Mouse (Mus musculus) spleen, adult 2 months (tissue): ENCODE results near the gene Fancd2. TPM values are rescaled to one million over a fixed set of nuclear protein-coding genes. Genes with fewer than 3 reads are reported as not detected.
A peak's percentile ranks its signal among the peaks of the same experiment; 100 is the strongest.

ENCODE experiments used
- DNase-seq, 2 experiments: peaks; one replicate each; pipeline versions ENCODE4 v3.0.0 to v3.0.0-alpha.2; 2012 to 2021; ENCODE audit warnings: low spot score in 2 of 2, low read depth in 1 of 2
- H3K27ac ChIP-seq: fragments of 200-500 bp; 2 replicates; pipeline ENCODE4 v1.5.1; 2012; ENCODE audit warnings: low read length, inconsistent platforms; ENCODE audit not compliant: insufficient read depth
- H3K27me3 ChIP-seq: fragments of 200-500 bp; 2 replicates; pipeline ENCODE4 v1.6.1; 2012; ENCODE audit warnings: mild to moderate bottlenecking, moderate library complexity, low read length, inconsistent platforms; ENCODE audit not compliant: control insufficient read depth, insufficient read depth
- H3K36me3 ChIP-seq: fragments of 200-500 bp; 2 replicates; pipeline ENCODE4 v1.6.1; 2012; ENCODE audit warnings: mild to moderate bottlenecking, low read length, inconsistent platforms; ENCODE audit not compliant: control insufficient read depth, insufficient read depth
- H3K4me1 ChIP-seq: fragments of 200-500 bp; 2 replicates; pipeline ENCODE4 v1.6.1; 2011; ENCODE audit warnings: inconsistent platforms; ENCODE audit not compliant: control insufficient read depth, insufficient read depth, insufficient read length
- H3K4me3 ChIP-seq: fragments of 200-500 bp; 2 replicates; pipeline ENCODE4 v1.5.1; 2011; ENCODE audit warnings: mild to moderate bottlenecking, inconsistent platforms; ENCODE audit not compliant: insufficient read depth, insufficient read length; ENCODE audit errors: extremely low read depth
- CTCF ChIP-seq: fragments of 200-500 bp; IDR thresholded peaks from 2 replicates; pipeline ENCODE4 v1.5.1; 2011; ENCODE audit warnings: mild to moderate bottlenecking, inconsistent platforms; ENCODE audit not compliant: insufficient read depth, insufficient read length, insufficient replicate concordance; ENCODE audit errors: extremely low read depth
- POLR2A ChIP-seq: fragments of 200-500 bp; IDR thresholded peaks from 2 replicates; pipeline ENCODE4 v1.6.1; 2011; ENCODE audit warnings: low read depth, low read length, inconsistent platforms
- WGBS: fragments of 180-500 bp; shearing (Covaris S2); methylation state at CpG from one replicate; pipeline ENCODE4 v1.1.7; 2018; 5-methylcytosine and 5-hydroxymethylcytosine counted together
- polyA plus RNA-seq: library from polyadenylated mRNA; depleted of rRNA; stranded (reverse); fragments of >200 nt; gene quantifications from 2 replicates; pipeline ENCODE4 v1.2.3, GENCODE M21; 2012

Gene Fancd2
- polyA plus RNA-seq, 1 experiment = 2.8 TPM

GRCm38 (mm10) chr6:113623386-113623785, 91.9 kb downstream of the Fancd2 start:
- Histone ChIP-seq H3K27me3 (no peaks in the 10 kb centered on the region), H3K4me3 (peak overlapping the region; percentile 49), H3K36me3 (peaks cover 3% of the 10 kb centered on the region; the same call in 1 of the 2 replicates), H3K4me1 (peaks cover 9% of the 10 kb centered on the region; the same call in 1 of the 2 replicates), H3K27ac (no peak overlapping the region)
- WGBS = 38% methylated on average over 5 of the region's 5 CpGs
- no peak for TF ChIP-seq CTCF
- DNase-seq = no peak

DNA sequence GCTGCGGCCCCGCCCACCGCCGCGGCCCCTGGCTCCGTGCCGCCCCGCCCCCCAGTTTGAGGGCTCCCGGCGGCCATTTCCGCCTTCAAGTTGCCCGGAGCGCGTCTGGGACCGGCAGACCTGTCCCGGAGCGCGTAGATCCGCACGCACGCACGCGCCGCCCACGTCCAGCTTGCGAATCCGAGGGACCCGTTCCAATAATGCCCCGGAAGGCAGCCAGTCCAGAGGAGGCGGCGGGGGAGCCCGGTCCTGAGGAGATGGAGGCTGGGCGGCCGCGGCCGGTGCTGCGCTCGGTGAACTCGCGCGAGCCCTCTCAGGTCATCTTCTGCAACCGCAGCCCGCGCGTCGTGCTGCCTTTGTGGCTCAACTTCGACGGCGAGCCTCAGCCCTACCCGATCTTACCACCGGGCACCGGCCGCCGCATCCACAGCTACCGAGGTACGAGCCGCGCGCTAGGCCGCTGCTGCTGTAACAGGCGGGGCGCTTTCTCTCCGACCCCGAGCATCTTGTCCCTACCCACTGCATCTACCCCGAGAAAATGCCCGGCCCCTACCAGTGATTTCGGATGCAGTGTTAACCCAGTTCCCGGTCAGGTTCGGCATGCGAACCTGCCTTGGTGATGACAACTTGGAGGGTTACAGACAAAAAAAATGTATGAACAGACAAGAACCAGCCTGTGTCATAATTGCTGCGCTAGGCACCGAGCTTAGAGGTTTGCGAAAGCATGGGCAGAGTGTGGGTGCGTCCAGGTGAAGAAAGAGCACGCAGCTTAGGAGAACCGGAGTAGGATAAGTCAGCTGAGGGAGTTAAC, 92.7 kb downstream of the Fancd2 start, which contains the start of gene Vhl:
TSS of gene Vhl (plus strand) at position 19 of the 811 bp plus-strand sequence.
- Histone ChIP-seq H3K27me3 (no peaks in the 10 kb centered on the region), H3K4me1 (peaks cover 9% of the 10 kb centered on the region; the same call in 1 of the 2 replicates), H3K27ac (peak within 1 kb of the TSS; percentile 76), H3K36me3 (peaks cover 8% of the 10 kb centered on the region; the same call in 1 of the 2 replicates), H3K4me3 (peak within 1 kb of the TSS; percentile 83)
- DNase-seq = peak; percentile 52 to 85
- TF ChIP-seq CTCF (peak; percentile 2; the same call in 1 of the 2 replicates), POLR2A (no peak; the same call in 1 of the 2 replicates)
- WGBS = under 1% methylated on average over 76 of the region's 76 CpGs

DNA sequence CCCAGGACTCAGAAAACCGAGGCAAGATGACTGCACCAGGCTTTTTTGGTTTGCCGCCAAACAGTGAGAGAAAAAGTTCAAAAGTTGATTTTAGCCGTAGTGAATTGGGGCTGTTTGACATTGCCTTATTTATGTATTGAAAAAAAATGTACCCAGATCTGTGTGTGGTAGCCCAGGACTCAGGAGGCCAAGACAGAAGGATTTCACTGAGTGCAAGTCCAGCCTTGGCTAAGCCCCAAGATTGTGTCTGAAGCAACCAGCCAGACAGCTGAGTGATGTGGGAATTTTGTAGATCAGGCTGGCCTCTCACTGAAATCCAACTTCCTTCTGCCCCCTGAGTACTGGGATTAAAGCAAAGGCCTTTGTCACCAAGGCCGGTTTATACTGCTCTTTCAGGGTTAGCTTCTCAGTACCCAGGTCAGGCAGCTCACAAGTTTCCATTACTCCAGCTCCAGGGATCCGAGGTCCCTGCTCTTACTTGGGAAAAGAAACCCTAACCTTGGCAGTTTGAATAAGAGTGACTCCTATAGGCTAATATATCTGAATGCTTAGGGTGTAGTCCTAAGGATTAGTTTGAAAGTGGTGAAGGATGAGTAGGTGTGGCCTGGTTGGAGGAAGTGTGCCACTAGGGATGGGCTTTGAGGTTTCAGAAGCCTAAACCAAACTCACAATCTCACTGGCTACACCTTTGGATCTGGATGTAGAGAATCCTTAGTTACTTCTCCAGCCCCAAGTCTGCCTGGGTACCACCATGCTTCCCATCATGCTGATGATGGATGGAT, 93.7 kb downstream of the Fancd2 start:
- DNase-seq = no peak
- Histone ChIP-seq H3K27ac (no peak overlapping the region), H3K4me1 (peaks cover 9% of the 10 kb centered on the region; the same call in 1 of the 2 replicates), H3K4me3 (0 out of 2 replicates have a peak overlapping the region, but pooled peaks have one; percentile 10), H3K27me3 (no peaks in the 10 kb centered on the region), H3K36me3 (peaks cover 14% of the 10 kb centered on the region)
- 69% methylated on average over 5 of the region's 5 CpGs for WGBS
- TF ChIP-seq CTCF = no peak
- TF ChIP-seq POLR2A = no peak

- Histone ChIP-seq H3K36me3 (peaks cover 27% of the 10 kb centered on the region), H3K4me1 (peaks cover 6% of the 10 kb centered on the region; the same call in 1 of the 2 replicates), H3K27me3 (no peaks in the 10 kb centered on the region), H3K4me3 (no peak overlapping the region), H3K27ac (no peak overlapping the region)
- WGBS = 84% methylated on average over 5 of the region's 5 CpGs
- TF ChIP-seq CTCF = no peak
- DNase-seq = no peak
Observed at GRCm38 (mm10) chr6:113630322-113630721, 98.8 kb downstream of the Fancd2 start.

DNA sequence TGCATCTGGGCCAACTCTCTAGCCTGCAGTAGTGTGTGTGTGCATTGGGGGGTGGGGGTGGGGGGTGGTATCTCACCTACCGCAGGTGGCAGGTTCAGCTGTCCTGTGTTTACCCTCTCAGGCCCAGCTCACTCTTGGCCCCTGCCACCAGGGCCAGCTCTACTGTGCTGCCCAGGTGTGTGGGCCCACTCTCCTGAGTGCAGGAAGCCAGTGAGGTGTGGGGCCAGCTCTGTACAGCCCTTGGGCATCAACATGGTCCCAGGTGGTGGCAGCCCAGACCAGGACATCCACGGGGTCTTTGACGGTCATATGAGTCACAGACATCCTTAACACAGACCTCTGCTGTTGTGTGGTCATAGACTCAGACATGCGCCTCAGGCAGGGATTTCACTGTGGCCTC, 101.4 kb downstream of the Fancd2 start:
- H3K4me1 ChIP-seq = no peaks in the 10 kb centered on the region
- WGBS = 91% methylated on average over 4 of the region's 4 CpGs

GRCm38 (mm10) chr6:113638302-113639040, 107.0 kb downstream of the Fancd2 start, which contains the start of gene Irak2:
TSS of gene Irak2 (plus strand) at chr6:113638467.
- Histone ChIP-seq H3K27me3 (no peaks in the 10 kb centered on the region), H3K4me3 (peak within 1 kb of the TSS; percentile 79), H3K36me3 (no peaks in the 10 kb centered on the region; the same call in 1 of the 2 replicates), H3K4me1 (peaks cover 4% of the 10 kb centered on the region; the same call in 1 of the 2 replicates), H3K27ac (peak within 1 kb of the TSS; percentile 78)
- WGBS = 5% methylated on average over 37 of the region's 37 CpGs
- TF ChIP-seq CTCF (peak; percentile 99), POLR2A (peak; percentile 90)
- DNase-seq = peak; percentile 85 to 96

More for the DNA sequence above, 101.4 kb downstream of the Fancd2 start:
- DNase-seq = no peak
- no peaks in the 10 kb centered on the region for H3K27me3 ChIP-seq
- peaks cover 27% of the 10 kb centered on the region for H3K36me3 ChIP-seq
- H3K4me3 ChIP-seq = no peak overlapping the region
- H3K27ac ChIP-seq = no peak overlapping the region
- TF ChIP-seq CTCF (no peak), POLR2A (no peak)
